ENCODE assay signal across 18 mouse cellular contexts in the genomic region with DNA sequence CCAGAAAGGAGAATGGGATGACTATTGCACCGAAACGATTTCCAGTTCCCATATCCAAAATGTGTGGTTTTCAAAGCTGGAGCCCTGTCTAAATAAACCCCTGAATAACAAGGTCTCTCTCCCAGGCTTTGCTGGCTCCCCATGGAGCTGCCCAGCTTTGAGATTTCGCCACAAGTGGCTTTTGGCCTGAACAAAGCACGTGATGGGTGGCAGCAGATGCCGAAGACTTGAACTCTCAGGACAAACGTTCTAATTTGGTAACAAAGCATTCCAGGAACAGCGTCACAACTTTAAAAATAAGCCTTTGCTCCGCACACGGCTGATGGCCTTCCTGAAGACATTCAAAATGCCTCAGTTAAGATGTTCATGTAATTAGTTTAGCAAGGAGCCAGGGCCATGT.
A peak's percentile ranks its signal among the peaks of the same experiment; 100 is the strongest.
DNase-seq lines count a peak whose midpoint lies in the region; TF ChIP-seq lines count a peak whose summit lies in the region.
"Had no signal": no experiment of that assay in that cellular context is flagged by ENCODE, and none has a peak within 500 bp of the region (broad histone marks: within the 10 kb centered on the region; RNA-seq: fewer than 3 reads in every experiment).

No protein-coding gene starts in this region.

- H3K4me3 ChIP-seq in gastrocnemius, adult 2 months, result no peak overlapping the region
- H3K4me3 ChIP-seq: forebrain, embryonic 10.5 days; kidney, embryonic 15.5 days; limb, embryonic 15.5 days; liver, embryonic 15.5 days had no signal

- DNase-seq in gastrocnemius, adult 2 months, result peak; percentile 23
- no peak for DNase-seq in gastrocnemius, postnatal 25 days
- DNase-seq in adrenal gland, postnatal 10 days, result peak; percentile 43
- DNase-seq in heart, adult 9 months (ENCODE audit: low spot score in 2 of 2), result peak; percentile 34 to 53
- peak; percentile 28 to 31 for DNase-seq in heart, postnatal 36 days
- DNase-seq in right cerebral cortex, adult 2 months (ENCODE audit: low spot score in 2 of 2), result no peak
- no peak for DNase-seq in left cerebral cortex, postnatal 36 days (ENCODE audit: low spot score in 2 of 2)
- DNase-seq in left cerebral cortex, adult 8-10 months (ENCODE audit: low spot score in 2 of 2), result no peak
- DNase-seq: cerebellum, adult 11 months; cerebellum, postnatal 25 days; gastrocnemius, postnatal 36 days; lung, postnatal 10 days; midbrain, embryonic 14.5 days; retina, postnatal 1 day had no signal

- intact Hi-C loops in gastrocnemius, adult 2 months (cut with DNase I), result no loop called here
- intact Hi-C loops in heart, postnatal 36 days (cut with DNase I), result no loop called here
- intact Hi-C loops in left cerebral cortex, postnatal 36 days (cut with DNase I), result no loop called here

- no peak for TF ChIP-seq CTCF in gastrocnemius, adult 2 months (IDR thresholded peaks at IDR 0.05)

- peak overlapping the region; percentile 38 for H3K27ac ChIP-seq in gastrocnemius, adult 2 months
- H3K27ac ChIP-seq: forebrain, embryonic 10.5 days; kidney, embryonic 15.5 days; limb, embryonic 15.5 days; liver, embryonic 15.5 days had no signal

Comparison
In these comparisons a context has a peak if more than half of its experiments do, and no peak if none do; other contexts are left out.
1. DNase-seq: peak in gastrocnemius, adult 2 months (single experiment), adrenal gland, postnatal 10 days (single experiment), heart, adult 9 months (2 of 2) and heart, postnatal 36 days (2 of 2); none in gastrocnemius, postnatal 25 days (single experiment), right cerebral cortex, adult 2 months (0 of 2), left cerebral cortex, postnatal 36 days (0 of 2) and left cerebral cortex, adult 8-10 months (0 of 2).